Mouse (Mus musculus) liver, embryonic 14.5 days (tissue): Measurements from ENCODE around the gene Trp53tg5.
A peak's percentile ranks its signal among the peaks of the same experiment; 100 is the strongest.

ENCODE experiments used
- CTCF ChIP-seq: IDR thresholded peaks from 2 replicates; pipeline ENCODE4 v1.5.1; 2016; ENCODE audit warnings: antibody characterized with exemption, low read depth, control low read depth
- EP300 ChIP-seq: IDR thresholded peaks from 2 replicates; pipeline ENCODE4 v1.6.1; 2016; ENCODE audit warnings: antibody characterized with exemption, low read depth

DNA sequence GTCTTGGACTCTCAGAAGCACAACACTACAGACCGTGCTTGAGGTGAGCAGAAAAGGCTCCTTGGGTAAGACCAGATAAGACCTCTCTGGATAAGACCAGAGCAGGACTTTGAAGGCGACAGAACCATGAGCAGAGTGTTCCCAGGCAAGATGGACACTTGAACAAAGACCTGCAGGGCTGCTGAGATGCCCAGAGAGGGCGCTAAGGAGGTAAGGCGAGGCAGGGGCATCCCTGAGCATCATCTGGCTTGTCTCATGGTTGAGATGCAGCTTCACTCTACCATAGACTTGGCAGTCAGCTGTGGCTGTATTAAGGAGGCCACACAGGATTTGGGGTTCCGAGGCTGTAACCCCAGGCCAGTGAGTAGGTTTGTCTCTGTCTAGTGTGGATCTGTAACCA, 25.8 kb upstream of the Trp53tg5 start:
- TF ChIP-seq CTCF (peak; percentile 51), EP300 (no peak)
